Mouse (Mus musculus) ES-E14 (cell line): Measurements from ENCODE around the gene Gm17654. TPM values are rescaled to one million over a fixed set of nuclear protein-coding genes. Genes with fewer than 3 reads are reported as not detected.
"Not testable (repeated sequence)": the region's sequence is repeated elsewhere in the genome, so short reads cannot be mapped to it uniquely, and the experiment has no call there.

Experiments
- DNase-seq: peaks from one replicate; pipeline ENCODE4 v3.0.0-alpha.2; 2013; ENCODE audit warnings: low read depth, low spot score
- H3K27ac ChIP-seq: 2 replicates; pipeline ENCODE4 v1.5.1; 2012; ENCODE audit warnings: low read depth, mild to moderate bottlenecking, low read length, moderate library complexity, mixed read lengths; ENCODE audit not compliant: poor library complexity, insufficient read depth, severe bottlenecking
- H3K36me3 ChIP-seq: 2 replicates; pipeline ENCODE4 v1.6.1; 2012; ENCODE audit warnings: mild to moderate bottlenecking, low read length, moderate library complexity, mixed read lengths; ENCODE audit not compliant: control insufficient read depth, poor library complexity, insufficient read depth, severe bottlenecking
- H3K4me1 ChIP-seq, 2 experiments: fragments of 150-350 bp in 1 of 2; sonication (generic) in 1 of 2; 2 replicates each; pipeline ENCODE4 v1.6.1; 2012; ENCODE audit warnings: low read length in 2 of 2, mild to moderate bottlenecking in 1 of 2, mixed read lengths in 1 of 2; ENCODE audit not compliant: control insufficient read depth in 2 of 2, insufficient read depth in 2 of 2, poor library complexity in 1 of 2
- H3K4me3 ChIP-seq, 2 experiments: fragments of 150-350 bp in 1 of 2; sonication (generic) in 1 of 2; 2 replicates each; pipeline ENCODE4 v1.5.1; 2012; ENCODE audit warnings: low read length in 2 of 2, low read depth in 1 of 2, mild to moderate bottlenecking in 1 of 2, mixed read lengths in 1 of 2; ENCODE audit not compliant: insufficient read depth in 1 of 2, poor library complexity in 1 of 2, severe bottlenecking in 1 of 2
- H3K9ac ChIP-seq: 2 replicates; pipeline ENCODE4 v1.6.1; 2012; ENCODE audit warnings: low read depth, mild to moderate bottlenecking, low read length, mixed read lengths; ENCODE audit not compliant: poor library complexity, insufficient read depth, severe bottlenecking
- H3K9me3 ChIP-seq: fragments of 150-350 bp; sonication (generic); 2 replicates; pipeline ENCODE4 v1.6.1; 2012; ENCODE audit warnings: low read depth, mild to moderate bottlenecking, low read length; ENCODE audit not compliant: control insufficient read depth, insufficient read depth
- in situ Hi-C, 2 experiments: fragments of 600-800 bp; cut with MboI; formaldehyde crosslinking; loops; one replicate each; pipeline ENCODE4 v1.15.1; 2025; ENCODE audit warnings: low sequenced_read_pairs in 2 of 2, inconsistent platforms in 1 of 2; ENCODE audit not compliant: unreplicated experiment in 2 of 2
- total RNA-seq: library from RNA; depleted of rRNA; stranded (reverse); fragments of 300-350 nt; gene quantifications from 2 replicates; pipeline ENCODE4 v1.2.3, GENCODE M21; 2012; rRNA removed

Gm17654 gene
- total RNA-seq = not detected in 2 replicates

DNA sequence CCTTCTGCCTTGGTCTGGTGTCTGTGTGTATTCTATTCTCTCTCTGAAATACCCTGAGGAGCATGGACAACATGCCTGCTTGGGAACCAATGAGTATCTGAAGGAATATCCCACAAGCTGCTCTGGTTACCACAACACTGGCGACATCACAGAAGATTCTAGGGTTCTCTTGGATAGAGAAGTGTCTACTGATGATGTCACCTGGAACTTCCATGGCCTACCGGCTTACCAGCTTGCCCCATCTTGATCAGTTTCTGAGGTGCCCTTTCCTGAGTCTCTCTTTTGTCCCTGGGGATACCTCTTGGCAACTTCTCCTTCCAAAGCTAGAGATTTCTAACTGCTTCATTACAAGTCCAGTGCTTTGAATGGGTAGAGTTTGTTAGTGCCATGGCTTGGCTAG lies at the start of gene Gm17654:
Gene Gm17654 (minus strand): TSS at position 101 of the 400 bp plus-strand sequence.
- in situ Hi-C loops, H3K4me1 ChIP-seq, H3K9me3 ChIP-seq, DNase-seq, H3K36me3 ChIP-seq, H3K27ac ChIP-seq, H3K4me3 ChIP-seq, H3K9ac ChIP-seq: not testable (repeated sequence)

DNA sequence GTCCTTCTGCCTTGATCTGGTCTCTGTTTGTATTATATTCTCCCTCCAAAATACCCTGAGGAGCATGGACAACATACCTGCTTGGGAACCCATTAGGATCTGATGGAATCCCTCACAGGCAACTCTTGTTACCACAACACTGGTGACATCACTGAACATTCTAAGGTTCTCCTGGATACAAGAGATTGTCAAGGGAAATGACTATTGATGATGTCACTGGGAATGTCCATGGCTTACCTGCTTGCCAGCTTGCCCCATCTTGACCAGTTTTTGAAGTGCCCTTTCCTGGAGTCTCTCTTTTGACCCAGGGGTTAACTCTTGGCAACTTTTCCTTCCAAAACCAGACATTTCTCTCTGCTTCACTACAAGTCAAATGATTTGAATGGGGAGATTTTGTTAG lies 29.0 kb upstream of the Gm17654 start, which contains the start of gene Gm10375:
Gene Gm10375 (minus strand): TSS at position 101 of the 400 bp plus-strand sequence.
- H3K27ac ChIP-seq, H3K36me3 ChIP-seq, H3K9me3 ChIP-seq, DNase-seq, H3K9ac ChIP-seq, H3K4me3 ChIP-seq, in situ Hi-C loops, H3K4me1 ChIP-seq: not testable (repeated sequence)

DNA sequence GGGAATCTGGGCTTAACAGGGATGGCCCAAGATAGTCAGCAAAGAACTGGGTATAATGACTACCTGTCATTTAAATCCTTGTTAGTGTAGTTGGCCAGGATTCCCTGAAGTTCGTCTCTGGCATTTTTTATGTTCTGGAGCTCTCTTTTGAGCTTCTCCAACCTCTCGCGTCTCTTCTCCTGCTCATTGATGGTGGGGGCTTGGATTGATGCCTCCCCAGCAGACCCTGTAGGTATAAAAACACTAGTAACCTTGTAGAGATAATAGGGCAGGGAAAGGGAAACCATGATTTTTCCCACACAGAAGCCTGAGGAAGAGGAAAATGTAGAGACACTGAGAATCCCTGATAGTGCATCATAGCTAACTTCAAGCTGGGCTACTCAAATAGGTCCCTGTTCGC lies 977 bp downstream of the Gm17654 start:
- DNase-seq, H3K4me1 ChIP-seq, in situ Hi-C loops, H3K9me3 ChIP-seq, H3K36me3 ChIP-seq, H3K27ac ChIP-seq, H3K4me3 ChIP-seq, H3K9ac ChIP-seq: not testable (repeated sequence)

DNA sequence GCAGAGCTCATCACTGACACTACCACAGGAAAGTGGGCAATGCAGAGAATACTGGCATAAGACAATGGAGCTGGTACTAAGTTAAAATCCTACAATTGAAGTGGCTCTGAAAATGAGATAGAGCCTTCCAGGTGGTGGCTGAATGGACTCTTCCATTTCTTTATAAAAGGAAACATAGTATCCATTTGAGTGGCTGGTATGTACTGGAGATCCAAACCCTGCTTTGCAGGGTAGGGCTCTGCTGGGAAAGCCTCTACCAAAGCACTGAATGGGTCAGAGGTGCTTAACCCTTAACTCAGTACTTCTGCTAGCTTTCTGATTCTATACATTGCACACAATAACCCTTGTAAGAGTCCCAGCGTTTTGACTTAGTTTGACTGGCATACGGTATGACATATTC lies 26.7 kb downstream of the Gm17654 start:
- H3K9me3 ChIP-seq, H3K4me3 ChIP-seq, H3K27ac ChIP-seq, in situ Hi-C loops, DNase-seq, H3K9ac ChIP-seq, H3K4me1 ChIP-seq, H3K36me3 ChIP-seq: not testable (repeated sequence)

DNA sequence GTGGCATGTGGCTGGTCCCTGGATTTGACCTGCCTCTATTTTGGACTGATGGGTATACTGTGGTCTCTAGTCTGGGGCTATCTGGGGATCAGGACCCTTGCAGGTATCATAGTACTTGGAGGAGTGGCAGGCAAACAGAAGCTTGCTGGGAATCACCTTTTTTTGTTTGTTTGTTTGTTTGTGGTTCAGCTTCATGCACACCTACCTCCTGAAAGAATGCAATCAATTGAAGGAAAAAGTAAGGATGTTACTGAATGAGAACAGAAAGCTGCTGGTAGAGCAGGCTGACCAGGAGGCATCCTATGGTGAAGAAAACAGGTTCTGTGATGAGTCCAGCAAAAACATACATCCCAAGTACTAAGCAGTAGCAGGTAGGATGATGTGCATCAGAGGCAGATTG lies 32.7 kb downstream of the Gm17654 start:
- H3K27ac ChIP-seq, DNase-seq, H3K9me3 ChIP-seq, H3K4me3 ChIP-seq, H3K9ac ChIP-seq, in situ Hi-C loops, H3K36me3 ChIP-seq, H3K4me1 ChIP-seq: not testable (repeated sequence)

DNA sequence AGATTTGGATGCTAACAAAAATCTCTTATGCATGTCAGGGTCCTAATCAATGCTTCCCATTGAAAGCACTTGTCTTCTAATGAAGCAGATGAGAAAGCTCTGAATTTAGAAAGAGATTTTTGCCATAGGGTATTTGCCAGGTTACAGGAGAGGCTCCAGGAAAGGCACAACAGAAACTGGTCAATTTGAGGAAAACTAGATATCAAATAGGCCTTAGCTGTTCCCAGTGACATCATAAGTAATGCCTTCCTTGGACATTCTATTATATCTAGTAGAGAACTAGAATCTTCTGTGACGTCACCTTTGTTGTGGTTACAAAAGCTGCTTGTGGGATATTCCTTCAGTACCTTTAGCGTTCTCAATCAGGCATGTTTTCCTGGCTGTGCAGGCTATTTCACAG lies 35.7 kb downstream of the Gm17654 start, which contains the start of gene Gm5799:
Gene Gm5799 (plus strand): TSS at position 301 of the 400 bp plus-strand sequence.
- H3K9ac ChIP-seq, H3K4me3 ChIP-seq, H3K36me3 ChIP-seq, H3K9me3 ChIP-seq, in situ Hi-C loops, H3K27ac ChIP-seq, H3K4me1 ChIP-seq, DNase-seq: not testable (repeated sequence)

DNA sequence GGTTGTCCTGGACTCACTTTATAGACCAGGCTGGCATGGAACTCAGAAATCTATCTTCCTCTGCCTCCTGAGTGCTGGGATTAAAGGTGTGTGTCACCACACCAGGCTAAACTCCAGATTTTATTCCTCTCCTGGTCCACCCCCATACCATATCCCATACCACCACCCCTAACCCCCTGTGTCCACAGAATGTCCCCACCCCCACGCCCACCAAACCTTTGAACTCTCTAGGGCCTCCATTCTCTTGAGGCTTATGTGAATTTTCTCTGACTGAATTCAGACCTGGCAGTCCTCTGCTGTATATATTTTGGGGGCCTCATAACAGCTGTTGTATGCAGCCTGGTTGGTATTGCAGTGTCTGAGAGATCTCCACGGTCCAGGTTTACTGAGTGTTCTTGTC lies 40.8 kb downstream of the Gm17654 start:
- H3K36me3 ChIP-seq, DNase-seq, in situ Hi-C loops, H3K4me1 ChIP-seq, H3K9ac ChIP-seq, H3K4me3 ChIP-seq, H3K27ac ChIP-seq, H3K9me3 ChIP-seq: not testable (repeated sequence)
